Mouse (Mus musculus): ENCODE results near the gene Sh3pxd2b. TPM values are rescaled to one million over a fixed set of nuclear protein-coding genes. Genes with fewer than 3 reads are reported as not detected.
A peak's percentile ranks its signal among the peaks of the same experiment; 100 is the strongest.

The Sh3pxd2b gene
- polyA plus RNA-seq, 1 experiment from 2014 or later, result 25.5 TPM

- Histone ChIP-seq H3K9ac (ENCODE audit: low read length) (no peak overlapping the region), H3K4me3 (ENCODE audit: low read depth, low read length) (no peak overlapping the region), H3K27me3 (ENCODE audit: control insufficient read depth, insufficient read depth, low read length) (no peaks in the 10 kb centered on the region), H3K9me3 (ENCODE audit: control insufficient read depth, low read length) (no peaks in the 10 kb centered on the region), H3K27ac (replicated peaks; ENCODE audit: low read depth, low read length) (no peak overlapping the region), H3K4me1 (ENCODE audit: control insufficient read depth, insufficient read depth, low read length) (no peaks in the 10 kb centered on the region), H3K36me3 (ENCODE audit: control insufficient read depth, insufficient read depth, low read length) (no peaks in the 10 kb centered on the region), H3K4me2 (ENCODE audit: low read depth, severe bottlenecking) (no peak overlapping the region)
- no peak for ATAC-seq (ENCODE audit: insufficient number of reproducible peaks, low FRiP score, low TSS enrichment, low read depth)
- WGBS, result 78% methylated on average over 1 of the region's 1 CpGs
- DNase-seq (ENCODE audit: low spot score), result no peak
Measured at GRCm38 (mm10) chr11:32444266-32444665, 96.6 kb downstream of the Sh3pxd2b start.

GRCm38 (mm10) chr11:32445135-32445534 lies 97.5 kb downstream of the Sh3pxd2b start:
- WGBS, result 62% methylated on average over 1 of the region's 1 CpGs
- H3K27me3 ChIP-seq (ENCODE audit: control insufficient read depth, insufficient read depth, low read length), result no peaks in the 10 kb centered on the region

GRCm38 (mm10) chr11:32445637-32446226 lies 98.1 kb downstream of the Sh3pxd2b start:
- Histone ChIP-seq H3K9me3 (ENCODE audit: control insufficient read depth, low read length) (no peaks in the 10 kb centered on the region), H3K27ac (replicated peaks; ENCODE audit: low read depth, low read length) (no peak overlapping the region), H3K36me3 (ENCODE audit: control insufficient read depth, insufficient read depth, low read length) (no peaks in the 10 kb centered on the region), H3K4me3 (ENCODE audit: low read depth, low read length) (no peak overlapping the region), H3K27me3 (ENCODE audit: control insufficient read depth, insufficient read depth, low read length) (no peaks in the 10 kb centered on the region), H3K9ac (ENCODE audit: low read length) (no peak overlapping the region), H3K4me1 (ENCODE audit: control insufficient read depth, insufficient read depth, low read length) (no peaks in the 10 kb centered on the region), H3K4me2 (ENCODE audit: low read depth, severe bottlenecking) (no peak overlapping the region)
- DNase-seq (ENCODE audit: low spot score), result no peak
- WGBS, result 78% methylated on average over 6 of the region's 6 CpGs
- no peak for ATAC-seq (ENCODE audit: insufficient number of reproducible peaks, low FRiP score, low TSS enrichment, low read depth)

More at GRCm38 (mm10) chr11:32445135-32445534, 97.5 kb downstream of the Sh3pxd2b start:
- Histone ChIP-seq H3K4me3 (ENCODE audit: low read depth, low read length) (no peak overlapping the region), H3K27ac (replicated peaks; ENCODE audit: low read depth, low read length) (no peak overlapping the region), H3K4me1 (ENCODE audit: control insufficient read depth, insufficient read depth, low read length) (no peaks in the 10 kb centered on the region), H3K9me3 (ENCODE audit: control insufficient read depth, low read length) (no peaks in the 10 kb centered on the region), H3K4me2 (ENCODE audit: low read depth, severe bottlenecking) (no peak overlapping the region), H3K36me3 (ENCODE audit: control insufficient read depth, insufficient read depth, low read length) (no peaks in the 10 kb centered on the region), H3K9ac (ENCODE audit: low read length) (no peak overlapping the region)
- no peak for ATAC-seq (ENCODE audit: insufficient number of reproducible peaks, low FRiP score, low TSS enrichment, low read depth)
- DNase-seq (ENCODE audit: low spot score), result no peak

- DNase-seq (ENCODE audit: low spot score) (peak; percentile 59), ATAC-seq (ENCODE audit: insufficient number of reproducible peaks, low FRiP score, low TSS enrichment, low read depth) (no peak)
- H3K4me3 ChIP-seq (ENCODE audit: low read depth, low read length), result no peak overlapping the region
- WGBS, result 0% methylated on average over 1 of the region's 1 CpGs
- H3K4me1 ChIP-seq (ENCODE audit: control insufficient read depth, insufficient read depth, low read length), result no peaks in the 10 kb centered on the region
- H3K9me3 ChIP-seq (ENCODE audit: control insufficient read depth, low read length), result no peaks in the 10 kb centered on the region
- no peak overlapping the region for H3K9ac ChIP-seq (ENCODE audit: low read length)
- H3K36me3 ChIP-seq (ENCODE audit: control insufficient read depth, insufficient read depth, low read length), result no peaks in the 10 kb centered on the region
- no peak overlapping the region for H3K4me2 ChIP-seq (ENCODE audit: low read depth, severe bottlenecking)
- no peak overlapping the region for H3K27ac ChIP-seq (replicated peaks; ENCODE audit: low read depth, low read length)
- H3K27me3 ChIP-seq (ENCODE audit: control insufficient read depth, insufficient read depth, low read length), result no peaks in the 10 kb centered on the region
Measured at GRCm38 (mm10) chr11:32450216-32450615, 102.6 kb downstream of the Sh3pxd2b start.

GRCm38 (mm10) chr11:32451306-32451705 lies 103.7 kb downstream of the Sh3pxd2b start:
- DNase-seq (ENCODE audit: low spot score), result no peak
- no peak overlapping the region for H3K4me3 ChIP-seq (ENCODE audit: low read depth, low read length)
- 89% methylated on average over 6 of the region's 6 CpGs for WGBS
- H3K27me3 ChIP-seq (ENCODE audit: control insufficient read depth, insufficient read depth, low read length), result no peaks in the 10 kb centered on the region
- no peak for ATAC-seq (ENCODE audit: insufficient number of reproducible peaks, low FRiP score, low TSS enrichment, low read depth)
- H3K4me1 ChIP-seq (ENCODE audit: control insufficient read depth, insufficient read depth, low read length), result no peaks in the 10 kb centered on the region
- H3K36me3 ChIP-seq (ENCODE audit: control insufficient read depth, insufficient read depth, low read length), result no peaks in the 10 kb centered on the region
- no peaks in the 10 kb centered on the region for H3K9me3 ChIP-seq (ENCODE audit: control insufficient read depth, low read length)
- H3K9ac ChIP-seq (ENCODE audit: low read length), result no peak overlapping the region
- H3K4me2 ChIP-seq (ENCODE audit: low read depth, severe bottlenecking), result no peak overlapping the region
- no peak overlapping the region for H3K27ac ChIP-seq (replicated peaks; ENCODE audit: low read depth, low read length)

GRCm38 (mm10) chr11:32452745-32453144 lies 105.1 kb downstream of the Sh3pxd2b start:
- H3K27ac ChIP-seq (replicated peaks; ENCODE audit: low read depth, low read length), result no peak overlapping the region
- H3K4me3 ChIP-seq (ENCODE audit: low read depth, low read length), result no peak overlapping the region
- no peak overlapping the region for H3K4me2 ChIP-seq (ENCODE audit: low read depth, severe bottlenecking)
- H3K27me3 ChIP-seq (ENCODE audit: control insufficient read depth, insufficient read depth, low read length), result no peaks in the 10 kb centered on the region
- H3K9ac ChIP-seq (ENCODE audit: low read length), result no peak overlapping the region
- no peaks in the 10 kb centered on the region for H3K9me3 ChIP-seq (ENCODE audit: control insufficient read depth, low read length)
- DNase-seq (ENCODE audit: low spot score), result no peak
- no peaks in the 10 kb centered on the region for H3K36me3 ChIP-seq (ENCODE audit: control insufficient read depth, insufficient read depth, low read length)
- ATAC-seq (ENCODE audit: insufficient number of reproducible peaks, low FRiP score, low TSS enrichment, low read depth), result no peak
- 0 out of 2 replicates have a peak, but pooled peaks cover 2% of the 10 kb centered on the region for H3K4me1 ChIP-seq (ENCODE audit: control insufficient read depth, insufficient read depth, low read length)
- WGBS, result 90% methylated on average over 4 of the region's 4 CpGs

GRCm38 (mm10) chr11:32453353-32453915 lies 105.8 kb downstream of the Sh3pxd2b start:
- 70% methylated on average over 8 of the region's 8 CpGs for WGBS
- no peak for ATAC-seq (ENCODE audit: insufficient number of reproducible peaks, low FRiP score, low TSS enrichment, low read depth)
- Histone ChIP-seq H3K4me2 (ENCODE audit: low read depth, severe bottlenecking) (no peak overlapping the region), H3K4me1 (ENCODE audit: control insufficient read depth, insufficient read depth, low read length) (0 out of 2 replicates have a peak, but pooled peaks cover 2% of the 10 kb centered on the region), H3K27me3 (ENCODE audit: control insufficient read depth, insufficient read depth, low read length) (no peaks in the 10 kb centered on the region), H3K27ac (replicated peaks; ENCODE audit: low read depth, low read length) (no peak overlapping the region), H3K36me3 (ENCODE audit: control insufficient read depth, insufficient read depth, low read length) (no peaks in the 10 kb centered on the region), H3K9ac (ENCODE audit: low read length) (no peak overlapping the region), H3K9me3 (ENCODE audit: control insufficient read depth, low read length) (no peaks in the 10 kb centered on the region), H3K4me3 (ENCODE audit: low read depth, low read length) (no peak overlapping the region)
- no peak for DNase-seq (ENCODE audit: low spot score)

GRCm38 (mm10) chr11:32454231-32454799 lies 106.7 kb downstream of the Sh3pxd2b start:
- ATAC-seq (ENCODE audit: insufficient number of reproducible peaks, low FRiP score, low TSS enrichment, low read depth) (no peak), DNase-seq (ENCODE audit: low spot score) (no peak)
- H3K36me3 ChIP-seq (ENCODE audit: control insufficient read depth, insufficient read depth, low read length), result no peaks in the 10 kb centered on the region
- H3K4me1 ChIP-seq (ENCODE audit: control insufficient read depth, insufficient read depth, low read length), result 0 out of 2 replicates have a peak, but pooled peaks cover 2% of the 10 kb centered on the region
- peak overlapping the region; percentile 97 for H3K4me3 ChIP-seq (ENCODE audit: low read depth, low read length)
- H3K9ac ChIP-seq (ENCODE audit: low read length), result peak overlapping the region; percentile 94
- H3K27ac ChIP-seq (replicated peaks; ENCODE audit: low read depth, low read length), result no peak overlapping the region; the same call in 1 of the 2 replicates
- WGBS, result 2% methylated on average over 19 of the region's 19 CpGs
- no peaks in the 10 kb centered on the region for H3K27me3 ChIP-seq (ENCODE audit: control insufficient read depth, insufficient read depth, low read length)
- no peaks in the 10 kb centered on the region for H3K9me3 ChIP-seq (ENCODE audit: control insufficient read depth, low read length)
- H3K4me2 ChIP-seq (ENCODE audit: low read depth, severe bottlenecking), result peak overlapping the region; percentile 90

Data from limb, embryonic 11.5 days (tissue).